Mouse (Mus musculus): ENCODE results near the gene Efs. TPM values are rescaled to one million over a fixed set of nuclear protein-coding genes. Genes with fewer than 3 reads are reported as not detected.

The Efs gene
- polyA plus RNA-seq, 1 experiment: 1.7 TPM

- no peaks in the 10 kb centered on the region; the same call in 1 of the 2 replicates for H3K4me1 ChIP-seq (ENCODE audit: control insufficient read depth, insufficient read depth, low read length)
- TF ChIP-seq POLR2A (IDR thresholded peaks at IDR 0.05; ENCODE audit: borderline replicate concordance, control insufficient read depth, low read depth, low read length) (no peak), CTCF (IDR thresholded peaks at IDR 0.05; ENCODE audit: control insufficient read depth, insufficient read depth, low read length) (no peak)
- peak overlapping the region; percentile 52; the same call in 1 of the 2 replicates for H3K27ac ChIP-seq (ENCODE audit: control insufficient read depth, insufficient read depth, low read depth, low read length, poor library complexity)
- peak overlapping the region; percentile 65 for H3K4me3 ChIP-seq (replicated peaks; ENCODE audit: control insufficient read depth, low read depth, low read length)
- 1% methylated on average over 54 of the region's 54 CpGs for WGBS
Measured at GRCm38 (mm10) chr14:54894296-54895151, 31.4 kb downstream of the Efs start.

DNA sequence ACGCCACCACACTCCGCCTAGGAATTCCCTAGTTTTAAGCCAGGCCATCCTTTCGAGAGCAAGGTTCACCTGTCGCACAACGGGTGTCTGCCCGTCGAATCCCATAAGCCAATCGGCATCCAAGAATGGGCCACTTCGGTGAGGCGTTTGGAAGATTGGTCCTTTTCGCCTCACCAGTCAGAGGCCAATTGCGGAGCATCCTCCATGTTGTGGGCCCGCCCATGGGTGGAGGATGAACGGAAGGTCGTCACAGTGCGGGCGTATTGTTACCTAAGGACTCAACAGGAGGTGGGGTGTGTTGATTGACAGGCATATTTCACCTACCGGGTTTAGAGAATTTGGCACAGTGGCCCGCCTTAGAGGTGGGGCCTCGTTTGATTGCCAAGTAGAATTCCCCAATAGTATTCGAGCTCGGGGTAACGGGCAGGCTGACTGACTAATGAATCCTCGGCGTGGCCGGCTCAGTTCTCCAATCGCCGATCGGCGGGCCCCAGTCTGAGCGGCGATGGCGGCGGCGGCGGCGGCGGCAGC is 32.2 kb downstream of the Efs start:
- Histone ChIP-seq H3K4me3 (replicated peaks; ENCODE audit: control insufficient read depth, low read depth, low read length) (peak overlapping the region; percentile 86), H3K27ac (ENCODE audit: control insufficient read depth, insufficient read depth, low read depth, low read length, poor library complexity) (peak overlapping the region; percentile 84), H3K4me1 (ENCODE audit: control insufficient read depth, insufficient read depth, low read length) (no peaks in the 10 kb centered on the region; the same call in 1 of the 2 replicates)
- WGBS: under 1% methylated on average over 38 of the region's 38 CpGs
- TF ChIP-seq CTCF (IDR thresholded peaks at IDR 0.05; ENCODE audit: control insufficient read depth, insufficient read depth, low read length) (no peak), POLR2A (IDR thresholded peaks at IDR 0.05; ENCODE audit: borderline replicate concordance, control insufficient read depth, low read depth, low read length) (no peak; the same call in 1 of the 2 replicates)

- WGBS: 84% methylated on average over 3 of the region's 3 CpGs
- TF ChIP-seq POLR2A (IDR thresholded peaks at IDR 0.05; ENCODE audit: borderline replicate concordance, control insufficient read depth, low read depth, low read length) (no peak), CTCF (IDR thresholded peaks at IDR 0.05; ENCODE audit: control insufficient read depth, insufficient read depth, low read length) (no peak)
- Histone ChIP-seq H3K27ac (ENCODE audit: control insufficient read depth, insufficient read depth, low read depth, low read length, poor library complexity) (no peak within 1 kb of the TSS), H3K4me1 (ENCODE audit: control insufficient read depth, insufficient read depth, low read length) (no peaks in the 10 kb centered on the region; the same call in 1 of the 2 replicates), H3K4me3 (replicated peaks; ENCODE audit: control insufficient read depth, low read depth, low read length) (peak within 1 kb of the TSS; percentile 86)
Measured at GRCm38 (mm10) chr14:54892200-54892599, 33.7 kb downstream of the Efs start, which contains the start of gene Pabpn1. Gene Pabpn1, plus strand, starts transcription at chr14:54892500.

DNA sequence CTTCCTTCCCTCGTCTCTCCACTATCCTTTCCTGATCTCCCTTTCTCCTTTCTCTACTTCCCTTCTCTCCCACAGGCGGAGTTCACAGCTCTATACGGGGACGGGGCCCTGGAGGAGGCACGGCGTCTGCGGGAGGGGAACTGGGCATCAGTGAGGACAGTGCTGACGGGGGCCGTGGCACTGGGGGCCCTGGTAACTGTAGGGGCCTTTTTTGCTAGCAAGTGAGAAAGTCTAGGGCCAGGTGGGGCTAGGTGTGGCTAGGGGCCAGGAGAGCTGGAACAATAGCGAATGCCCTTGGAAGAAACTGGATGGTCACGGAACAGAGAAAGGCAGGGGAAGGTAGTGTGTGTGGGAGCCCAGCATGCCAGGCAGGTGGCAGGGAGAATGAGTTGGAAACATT is 40.6 kb downstream of the Efs start:
- Histone ChIP-seq H3K4me1 (ENCODE audit: control insufficient read depth, insufficient read depth, low read length) (no peaks in the 10 kb centered on the region), H3K4me3 (replicated peaks; ENCODE audit: control insufficient read depth, low read depth, low read length) (no peak overlapping the region), H3K27ac (ENCODE audit: control insufficient read depth, insufficient read depth, low read depth, low read length, poor library complexity) (no peak overlapping the region)
- WGBS: 88% methylated on average over 11 of the region's 11 CpGs
- TF ChIP-seq POLR2A (IDR thresholded peaks at IDR 0.05; ENCODE audit: borderline replicate concordance, control insufficient read depth, low read depth, low read length) (no peak), CTCF (IDR thresholded peaks at IDR 0.05; ENCODE audit: control insufficient read depth, insufficient read depth, low read length) (no peak)

- TF ChIP-seq CTCF (IDR thresholded peaks at IDR 0.05; ENCODE audit: control insufficient read depth, insufficient read depth, low read length) (no peak), POLR2A (IDR thresholded peaks at IDR 0.05; ENCODE audit: borderline replicate concordance, control insufficient read depth, low read depth, low read length) (no peak)
- no peak overlapping the region for H3K27ac ChIP-seq (ENCODE audit: control insufficient read depth, insufficient read depth, low read depth, low read length, poor library complexity)
- H3K4me1 ChIP-seq (ENCODE audit: control insufficient read depth, insufficient read depth, low read length): no peaks in the 10 kb centered on the region
- 66% methylated on average over 21 of the region's 21 CpGs for WGBS
- peak overlapping the region; percentile 41 for H3K4me3 ChIP-seq (replicated peaks; ENCODE audit: control insufficient read depth, low read depth, low read length)
Measured at GRCm38 (mm10) chr14:54884022-54884712, 41.8 kb downstream of the Efs start.

DNA sequence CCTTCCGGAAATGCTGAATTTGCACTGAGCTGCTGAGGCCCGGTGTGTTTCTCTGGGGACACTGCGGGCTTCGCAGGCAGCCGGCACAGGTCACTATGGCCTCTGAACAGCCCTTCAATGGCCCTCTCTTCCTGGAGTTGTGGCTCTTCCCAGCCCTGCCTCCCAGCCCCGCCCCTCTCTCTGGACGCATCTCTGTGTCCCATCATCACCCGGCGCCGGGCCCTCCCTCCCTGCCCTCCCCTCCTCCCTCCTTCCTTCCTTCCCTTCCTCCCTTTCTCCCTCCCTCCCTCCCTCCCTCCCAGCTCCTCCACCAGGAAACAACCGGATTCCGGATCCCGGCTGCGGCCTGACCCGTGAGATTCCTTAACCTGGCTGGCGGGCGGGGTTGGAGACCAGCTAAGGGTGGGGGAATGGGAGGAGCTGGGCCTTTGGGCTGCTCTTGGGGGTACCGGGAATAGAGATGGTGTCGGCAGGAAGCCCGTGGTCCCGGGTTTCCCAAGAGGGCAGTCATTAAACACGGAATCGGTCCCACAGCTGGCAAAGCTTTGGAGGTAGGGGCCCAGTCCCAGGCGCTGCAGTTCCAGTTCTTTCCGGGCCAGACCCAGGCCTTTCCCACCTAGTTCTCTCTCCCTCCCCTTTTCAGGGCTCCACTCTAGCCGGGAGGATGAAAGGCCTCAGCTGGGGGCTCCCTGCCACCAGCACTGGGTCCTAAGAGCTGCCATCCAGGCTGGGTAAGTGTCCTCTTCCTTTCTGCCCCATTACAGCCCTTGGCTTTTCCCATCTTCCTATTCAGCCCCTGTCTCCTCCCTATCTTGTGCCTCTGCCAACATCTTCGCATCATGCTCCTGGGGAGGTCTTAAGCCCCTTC is 42.5 kb downstream of the Efs start, which contains the start of the genes Bcl2l2 and Gm20521:
Gene Bcl2l2 (plus strand): TSS at position 224 of the 868 bp plus-strand sequence.
Gene Gm20521 (plus strand): TSS at position 288 of the 868 bp plus-strand sequence.
- Histone ChIP-seq H3K4me3 (replicated peaks; ENCODE audit: control insufficient read depth, low read depth, low read length) (peak within 1 kb of the TSS; percentile 41), H3K27ac (ENCODE audit: control insufficient read depth, insufficient read depth, low read depth, low read length, poor library complexity) (0 out of 2 replicates have a peak within 1 kb of the TSS, but pooled peaks have one; percentile 36), H3K4me1 (ENCODE audit: control insufficient read depth, insufficient read depth, low read length) (no peaks in the 10 kb centered on the region)
- under 1% methylated on average over 27 of the region's 27 CpGs for WGBS
- TF ChIP-seq CTCF (IDR thresholded peaks at IDR 0.05; ENCODE audit: control insufficient read depth, insufficient read depth, low read length) (no peak), POLR2A (IDR thresholded peaks at IDR 0.05; ENCODE audit: borderline replicate concordance, control insufficient read depth, low read depth, low read length) (peak; percentile 60; the same call in 1 of the 2 replicates)

- Histone ChIP-seq H3K27ac (ENCODE audit: control insufficient read depth, insufficient read depth, low read depth, low read length, poor library complexity) (peak within 1 kb of the TSS; percentile 64), H3K4me1 (ENCODE audit: control insufficient read depth, insufficient read depth, low read length) (no peaks in the 10 kb centered on the region; the same call in 1 of the 2 replicates), H3K4me3 (replicated peaks; ENCODE audit: control insufficient read depth, low read depth, low read length) (peak within 1 kb of the TSS; percentile 70)
- WGBS: 1% methylated on average over 61 of the region's 61 CpGs
- TF ChIP-seq POLR2A (IDR thresholded peaks at IDR 0.05; ENCODE audit: borderline replicate concordance, control insufficient read depth, low read depth, low read length) (no peak), CTCF (IDR thresholded peaks at IDR 0.05; ENCODE audit: control insufficient read depth, insufficient read depth, low read length) (no peak)
Measured at GRCm38 (mm10) chr14:54877048-54877715, 48.7 kb downstream of the Efs start, which contains the start of gene Ppp1r3e. Gene Ppp1r3e, minus strand, starts transcription at chr14:54877550.
